13 mouse cellular contexts compared by ENCODE assay signal in genomic region chr13:15078635-15079094, GRCm38 (mm10).
A peak's percentile ranks its signal among the peaks of the same experiment; 100 is the strongest.
DNase-seq lines count a peak whose midpoint lies in the region; ATAC-seq lines count a peak whose summit lies in the region.
"Had no signal": no experiment of that assay in that cellular context is flagged by ENCODE, and none has a peak within 500 bp of the region (broad histone marks: within the 10 kb centered on the region; RNA-seq: fewer than 3 reads in every experiment).

No protein-coding gene starts in this region.

- DNase-seq in hindbrain, embryonic 10.5 days (ENCODE audit: low spot score), result no peak
- peak; percentile 16 for DNase-seq in midbrain, embryonic 14.5 days
- no peak for DNase-seq in hindbrain, embryonic 14.5 days (ENCODE audit: low spot score)
- DNase-seq in T-cell, adult 2 months (ENCODE audit: low spot score), result no peak
- DNase-seq: kidney, adult 18-20 months; liver had no signal

- WGBS in hindbrain, embryonic 13.5 days, result 68% methylated on average over 2 of the region's 2 CpGs
- 82% methylated on average over 2 of the region's 2 CpGs for WGBS in hindbrain, embryonic 10.5 days
- 70% methylated on average over 2 of the region's 2 CpGs for WGBS in midbrain, embryonic 14.5 days
- 66% methylated on average over 2 of the region's 2 CpGs for WGBS in midbrain, embryonic 15.5 days
- WGBS in hindbrain, embryonic 14.5 days, result 67% methylated on average over 2 of the region's 2 CpGs
- 70% methylated on average over 2 of the region's 2 CpGs for WGBS in neural tube, embryonic 13.5 days
- WGBS in kidney, embryonic 16.5 days, result 70% methylated on average over 2 of the region's 2 CpGs

- no peak overlapping the region for H3K4me3 ChIP-seq in hindbrain, embryonic 13.5 days
- no peak overlapping the region for H3K4me3 ChIP-seq in hindbrain, embryonic 10.5 days
- no peak overlapping the region for H3K4me3 ChIP-seq in midbrain, embryonic 14.5 days (replicated peaks; ENCODE audit: low read depth, low read length)
- no peak overlapping the region for H3K4me3 ChIP-seq in midbrain, embryonic 15.5 days
- no peak overlapping the region for H3K4me3 ChIP-seq in hindbrain, embryonic 14.5 days (replicated peaks; ENCODE audit: low read length)
- no peak overlapping the region for H3K4me3 ChIP-seq in neural tube, embryonic 13.5 days
- H3K4me3 ChIP-seq in kidney, embryonic 16.5 days (ENCODE audit: low read length), result no peak overlapping the region
- H3K4me3 ChIP-seq: heart, embryonic 15.5 days; megakaryocyte, embryonic 14.5 days had no signal

- peak; percentile 61 for ATAC-seq in hindbrain, embryonic 13.5 days (ENCODE audit: low FRiP score)
- ATAC-seq in midbrain, embryonic 14.5 days (ENCODE audit: low FRiP score, low TSS enrichment), result 0 out of 2 replicates have a peak, but pooled peaks have one; percentile 20
- ATAC-seq in midbrain, embryonic 15.5 days (replicated peaks), result no peak; the same call in 1 of the 2 replicates
- peak; percentile 51; the same call in 1 of the 2 replicates for ATAC-seq in hindbrain, embryonic 14.5 days (ENCODE audit: low FRiP score)
- ATAC-seq in neural tube, embryonic 13.5 days (ENCODE audit: low read depth), result peak; percentile 77
- ATAC-seq in kidney, embryonic 16.5 days (ENCODE audit: low FRiP score, low TSS enrichment), result no peak
- ATAC-seq: CD4-positive, CD25-positive, alpha-beta regulatory T cell, adult 4 months had no signal

- no peak overlapping the region for H3K4me2 ChIP-seq in hindbrain, embryonic 13.5 days
- no peak overlapping the region for H3K4me2 ChIP-seq in midbrain, embryonic 14.5 days (ENCODE audit: low read length)
- no peak overlapping the region for H3K4me2 ChIP-seq in midbrain, embryonic 15.5 days
- H3K4me2 ChIP-seq in hindbrain, embryonic 14.5 days (replicated peaks), result no peak overlapping the region
- H3K4me2 ChIP-seq in neural tube, embryonic 13.5 days, result no peak overlapping the region
- H3K4me2 ChIP-seq in kidney, embryonic 16.5 days (replicated peaks; ENCODE audit: low read depth, low read length), result no peak overlapping the region
- H3K4me2 ChIP-seq: heart, embryonic 15.5 days had no signal

- no peak overlapping the region for H3K27ac ChIP-seq in hindbrain, embryonic 13.5 days
- no peak overlapping the region for H3K27ac ChIP-seq in hindbrain, embryonic 10.5 days
- no peak overlapping the region for H3K27ac ChIP-seq in midbrain, embryonic 14.5 days (replicated peaks; ENCODE audit: low read depth, low read length)
- H3K27ac ChIP-seq in midbrain, embryonic 15.5 days, result no peak overlapping the region
- H3K27ac ChIP-seq in hindbrain, embryonic 14.5 days, result no peak overlapping the region
- H3K27ac ChIP-seq in neural tube, embryonic 13.5 days (replicated peaks), result no peak overlapping the region
- H3K27ac ChIP-seq in kidney, embryonic 16.5 days (ENCODE audit: low read length), result no peak overlapping the region
- H3K27ac ChIP-seq: heart, embryonic 15.5 days had no signal

- H3K9ac ChIP-seq in hindbrain, embryonic 13.5 days, result no peak overlapping the region
- H3K9ac ChIP-seq in midbrain, embryonic 14.5 days (replicated peaks; ENCODE audit: low read length), result no peak overlapping the region
- no peak overlapping the region for H3K9ac ChIP-seq in midbrain, embryonic 15.5 days
- H3K9ac ChIP-seq in hindbrain, embryonic 14.5 days, result no peak overlapping the region
- no peak overlapping the region for H3K9ac ChIP-seq in neural tube, embryonic 13.5 days
- H3K9ac ChIP-seq in kidney, embryonic 16.5 days (replicated peaks; ENCODE audit: low read length), result no peak overlapping the region
- H3K9ac ChIP-seq: heart, embryonic 15.5 days had no signal

- H3K9me3 ChIP-seq in hindbrain, embryonic 13.5 days, result no peaks in the 10 kb centered on the region
- no peaks in the 10 kb centered on the region for H3K9me3 ChIP-seq in hindbrain, embryonic 10.5 days
- no peaks in the 10 kb centered on the region for H3K9me3 ChIP-seq in midbrain, embryonic 14.5 days (ENCODE audit: control insufficient read depth, low read length)
- H3K9me3 ChIP-seq in midbrain, embryonic 15.5 days, result no peaks in the 10 kb centered on the region
- H3K9me3 ChIP-seq in hindbrain, embryonic 14.5 days (ENCODE audit: control insufficient read depth, low read length), result no peaks in the 10 kb centered on the region
- 0 out of 2 replicates have a peak, but pooled peaks cover 5% of the 10 kb centered on the region for H3K9me3 ChIP-seq in neural tube, embryonic 13.5 days
- no peaks in the 10 kb centered on the region for H3K9me3 ChIP-seq in kidney, embryonic 16.5 days (ENCODE audit: low read length)
- H3K9me3 ChIP-seq: heart, embryonic 15.5 days had no signal

- H3K27me3 ChIP-seq in hindbrain, embryonic 13.5 days, result no peaks in the 10 kb centered on the region
- H3K27me3 ChIP-seq in hindbrain, embryonic 10.5 days (ENCODE audit: insufficient read depth, poor library complexity, severe bottlenecking), result no peaks in the 10 kb centered on the region
- no peaks in the 10 kb centered on the region for H3K27me3 ChIP-seq in midbrain, embryonic 14.5 days (ENCODE audit: control insufficient read depth, insufficient read depth, low read length)
- no peaks in the 10 kb centered on the region for H3K27me3 ChIP-seq in midbrain, embryonic 15.5 days (replicated peaks)
- H3K27me3 ChIP-seq in hindbrain, embryonic 14.5 days (ENCODE audit: control insufficient read depth, insufficient read depth, low read length), result no peaks in the 10 kb centered on the region
- H3K27me3 ChIP-seq in neural tube, embryonic 13.5 days, result no peaks in the 10 kb centered on the region
- no peaks in the 10 kb centered on the region for H3K27me3 ChIP-seq in kidney, embryonic 16.5 days (ENCODE audit: insufficient read depth, low read length)
- H3K27me3 ChIP-seq: heart, embryonic 15.5 days; megakaryocyte, embryonic 14.5 days had no signal

- no peaks in the 10 kb centered on the region for H3K36me3 ChIP-seq in hindbrain, embryonic 13.5 days
- no peaks in the 10 kb centered on the region for H3K36me3 ChIP-seq in hindbrain, embryonic 10.5 days
- no peaks in the 10 kb centered on the region for H3K36me3 ChIP-seq in midbrain, embryonic 14.5 days (ENCODE audit: control insufficient read depth, insufficient read depth, low read length)
- H3K36me3 ChIP-seq in midbrain, embryonic 15.5 days (replicated peaks), result no peaks in the 10 kb centered on the region
- H3K36me3 ChIP-seq in hindbrain, embryonic 14.5 days (replicated peaks; ENCODE audit: control insufficient read depth, insufficient read depth), result no peaks in the 10 kb centered on the region
- no peaks in the 10 kb centered on the region for H3K36me3 ChIP-seq in neural tube, embryonic 13.5 days
- H3K36me3 ChIP-seq in kidney, embryonic 16.5 days (ENCODE audit: insufficient read depth, low read length), result no peaks in the 10 kb centered on the region
- H3K36me3 ChIP-seq: heart, embryonic 15.5 days had no signal

- no peaks in the 10 kb centered on the region for H3K4me1 ChIP-seq in hindbrain, embryonic 13.5 days (replicated peaks)
- no peaks in the 10 kb centered on the region for H3K4me1 ChIP-seq in hindbrain, embryonic 10.5 days (replicated peaks)
- no peaks in the 10 kb centered on the region for H3K4me1 ChIP-seq in midbrain, embryonic 14.5 days (ENCODE audit: control insufficient read depth, insufficient read depth, low read length)
- H3K4me1 ChIP-seq in midbrain, embryonic 15.5 days, result no peaks in the 10 kb centered on the region
- H3K4me1 ChIP-seq in hindbrain, embryonic 14.5 days (replicated peaks; ENCODE audit: control insufficient read depth, insufficient read depth, low read length), result no peaks in the 10 kb centered on the region
- 0 out of 2 replicates have a peak, but pooled peaks cover 7% of the 10 kb centered on the region for H3K4me1 ChIP-seq in neural tube, embryonic 13.5 days (replicated peaks)
- H3K4me1 ChIP-seq in kidney, embryonic 16.5 days (ENCODE audit: insufficient read depth, low read length), result no peaks in the 10 kb centered on the region
- H3K4me1 ChIP-seq: heart, embryonic 15.5 days; megakaryocyte, embryonic 14.5 days had no signal

Comparison
In these comparisons a context has a peak if more than half of its experiments do, and no peak if none do; other contexts are left out.
1. ATAC-seq: peak in hindbrain, embryonic 13.5 days (single experiment), midbrain, embryonic 14.5 days (single experiment), hindbrain, embryonic 14.5 days (single experiment) and neural tube, embryonic 13.5 days (single experiment); none in midbrain, embryonic 15.5 days (single experiment) and kidney, embryonic 16.5 days (single experiment).